Mouse (Mus musculus) embryonic fibroblast, embryonic 13.5 days (primary cell): Measurements from ENCODE around the gene Sptbn2. TPM values are rescaled to one million over a fixed set of nuclear protein-coding genes. Genes with fewer than 3 reads are reported as not detected.
"Not testable (repeated sequence)": the region's sequence is repeated elsewhere in the genome, so short reads cannot be mapped to it uniquely, and the experiment has no call there.

Experiments used
- H3K27ac ChIP-seq: 2 replicates; pipeline ENCODE4 v1.5.1; 2012; ENCODE audit warnings: low read length, control low read depth, inconsistent platforms; ENCODE audit not compliant: insufficient read depth
- H3K4me1 ChIP-seq: 2 replicates; pipeline ENCODE4 v1.6.1; 2011; ENCODE audit warnings: low read length; ENCODE audit not compliant: control insufficient read depth, insufficient read depth
- H3K4me3 ChIP-seq: 2 replicates; pipeline ENCODE4 v1.5.1; 2011; ENCODE audit warnings: mild to moderate bottlenecking, control low read depth, low read length; ENCODE audit not compliant: insufficient read depth
- CTCF ChIP-seq: IDR thresholded peaks from 2 replicates; pipeline ENCODE4 v1.5.1; 2011; ENCODE audit warnings: mild to moderate bottlenecking, control low read depth, low read length, moderate library complexity, borderline replicate concordance; ENCODE audit not compliant: insufficient read depth
- POLR2A ChIP-seq: IDR thresholded peaks from 2 replicates; pipeline ENCODE4 v1.6.1; 2011; ENCODE audit warnings: low read depth, mild to moderate bottlenecking, control low read depth, low read length, moderate library complexity
- polyA plus RNA-seq: library from polyadenylated mRNA; stranded (reverse); fragments of >200 nt; gene quantifications from 2 replicates; pipeline ENCODE4 v1.2.4, GENCODE M21; 2011; ENCODE audit warnings: low read depth; ENCODE audit not compliant: missing spikeins, insufficient read length

The Sptbn2 gene
- polyA plus RNA-seq, 1 experiment = not detected

DNA sequence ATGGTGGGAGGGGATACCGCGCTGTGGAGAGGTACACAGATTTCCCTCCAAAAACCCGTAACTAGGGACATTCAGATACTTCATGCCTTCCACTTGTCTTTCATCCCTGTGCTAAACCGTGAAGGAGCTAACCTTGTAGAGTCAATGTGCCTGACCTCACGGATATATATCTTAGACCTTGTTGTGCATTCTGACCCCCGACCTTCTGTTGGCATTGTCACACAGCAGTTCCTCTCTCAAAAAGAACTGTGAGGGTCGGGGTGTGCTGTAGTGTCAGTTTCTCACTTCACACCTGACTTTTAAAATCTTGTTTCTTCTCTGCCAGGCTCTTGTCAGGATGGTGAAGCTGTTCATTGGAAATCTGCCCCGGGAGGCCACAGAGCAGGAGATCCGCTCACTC is 46.0 kb downstream of the Sptbn2 start:
- Histone ChIP-seq H3K4me1 (peaks cover 4% of the 10 kb centered on the region), H3K4me3 (peak overlapping the region; percentile 70), H3K27ac (peak overlapping the region; percentile 23; the same call in 1 of the 2 replicates)
- TF ChIP-seq CTCF (no peak), POLR2A (no peak)

DNA sequence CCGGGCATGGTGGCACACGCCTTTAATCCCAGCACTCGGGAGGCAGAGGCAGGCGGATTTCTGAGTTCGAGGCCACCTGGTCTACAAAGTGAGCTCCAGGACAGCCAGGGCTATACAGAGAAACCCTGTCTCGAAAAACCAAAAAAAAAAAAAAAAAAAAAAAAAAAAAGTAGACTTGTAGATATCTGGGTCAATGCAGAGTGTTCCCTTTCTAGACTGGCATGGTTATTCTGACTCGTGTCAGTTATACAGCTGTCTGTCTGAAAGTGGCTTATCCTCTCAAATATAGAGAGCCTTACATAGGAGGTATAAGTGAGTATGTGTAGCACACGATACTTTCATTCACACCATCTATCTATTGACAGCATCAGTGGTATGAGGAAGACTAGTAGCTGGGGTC is 49.6 kb downstream of the Sptbn2 start:
- not testable (repeated sequence) for H3K4me3 ChIP-seq, H3K4me1 ChIP-seq, H3K27ac ChIP-seq

DNA sequence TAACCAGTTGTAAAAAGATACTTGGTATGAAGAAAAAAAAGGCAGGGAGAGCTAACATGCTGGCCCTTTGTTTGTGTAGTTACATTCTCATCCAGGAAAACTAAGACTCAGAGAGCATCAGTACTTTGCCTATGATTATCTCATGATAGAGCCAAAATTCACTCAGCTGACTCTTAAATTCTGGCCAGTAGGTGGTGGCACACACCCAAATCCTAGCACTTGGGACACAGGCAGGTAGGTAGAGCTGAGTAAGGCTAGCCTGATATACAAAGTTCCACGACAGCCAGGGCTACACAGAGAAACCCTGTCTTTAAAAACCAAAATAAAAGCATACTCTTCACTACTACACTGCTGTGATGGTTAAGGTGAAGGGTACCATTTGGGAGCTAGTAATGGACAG is 51.9 kb downstream of the Sptbn2 start:
- Histone ChIP-seq H3K27ac (no peak overlapping the region), H3K4me1 (peaks cover under 1% of the 10 kb centered on the region), H3K4me3 (no peak overlapping the region)
- TF ChIP-seq POLR2A (no peak), CTCF (no peak)

DNA sequence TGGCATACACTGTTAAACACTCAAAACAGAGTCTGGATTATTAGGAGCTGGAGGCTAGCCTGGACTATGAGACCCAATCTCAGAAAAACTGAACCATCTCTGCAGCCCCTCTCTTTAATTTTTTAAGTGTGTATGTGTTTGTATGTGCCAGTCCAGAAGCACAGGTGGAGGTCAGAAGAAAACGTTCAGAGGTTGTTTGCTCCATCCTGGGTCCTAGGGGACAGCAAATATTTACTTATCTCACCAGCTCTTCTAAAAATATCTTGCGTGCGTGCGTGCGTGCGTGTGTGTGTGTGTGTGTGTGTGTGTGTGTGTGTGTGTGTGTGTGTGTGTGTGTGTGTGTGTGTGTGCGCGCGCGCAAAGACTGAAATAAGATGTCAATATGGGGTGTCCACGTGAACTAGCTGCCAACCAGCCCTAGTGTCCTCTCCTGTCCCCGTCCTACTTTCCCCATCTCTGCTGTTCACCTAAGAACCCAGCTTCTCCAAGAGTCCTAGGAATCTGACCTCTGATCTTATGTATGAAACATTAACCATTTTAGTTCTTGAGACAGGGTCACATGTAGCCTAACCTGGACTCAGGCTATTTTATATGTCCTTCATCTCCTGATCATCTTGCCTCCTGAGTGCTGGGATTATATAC is 56.7 kb downstream of the Sptbn2 start:
- TF ChIP-seq POLR2A = no peak
- TF ChIP-seq CTCF = no peak
- no peaks in the 10 kb centered on the region for H3K4me1 ChIP-seq
- no peak overlapping the region for H3K4me3 ChIP-seq
- H3K27ac ChIP-seq = no peak overlapping the region

DNA sequence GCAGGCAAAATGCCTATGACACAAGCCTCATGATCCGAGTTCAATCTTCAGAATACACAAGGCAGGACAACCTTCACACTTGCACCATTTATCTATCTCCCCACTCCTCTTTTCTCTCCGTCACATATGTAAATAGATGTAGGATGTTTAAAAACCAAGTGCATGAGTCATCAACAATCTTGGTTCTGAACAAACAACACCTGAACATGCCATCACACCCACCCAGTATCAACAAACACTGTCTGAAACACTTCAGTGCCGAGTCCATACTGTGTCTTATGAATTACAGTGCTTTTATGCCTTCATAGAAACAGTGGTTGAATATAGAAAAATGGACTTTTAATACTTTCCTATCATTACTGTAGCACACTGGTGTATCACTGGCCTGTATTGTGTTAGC is 61.8 kb downstream of the Sptbn2 start:
- no peak for TF ChIP-seq POLR2A
- TF ChIP-seq CTCF = no peak
- Histone ChIP-seq H3K4me1 (no peaks in the 10 kb centered on the region), H3K4me3 (no peak overlapping the region), H3K27ac (no peak overlapping the region)

DNA sequence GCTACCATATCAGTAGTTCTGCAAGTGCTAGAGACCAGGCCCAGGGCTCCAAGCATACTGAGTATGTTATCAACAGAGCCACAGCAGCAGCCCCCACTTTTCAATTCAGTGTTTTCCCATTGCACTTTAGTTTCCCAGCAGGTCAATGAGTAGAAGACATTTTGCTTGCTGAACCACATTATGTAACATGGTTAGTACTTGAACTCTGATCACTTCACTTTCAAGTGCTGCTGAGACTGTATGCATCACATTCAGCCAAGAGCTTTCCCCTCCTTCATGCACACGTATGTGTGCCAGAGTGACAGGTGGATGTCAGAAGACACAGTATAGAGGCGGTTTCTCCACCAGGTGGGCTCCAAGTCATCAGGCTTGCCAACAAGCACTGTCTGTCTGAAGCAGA is 71.9 kb downstream of the Sptbn2 start:
- Histone ChIP-seq H3K4me1 (no peaks in the 10 kb centered on the region), H3K27ac (no peak overlapping the region), H3K4me3 (no peak overlapping the region)
- TF ChIP-seq POLR2A = no peak
- no peak for TF ChIP-seq CTCF

DNA sequence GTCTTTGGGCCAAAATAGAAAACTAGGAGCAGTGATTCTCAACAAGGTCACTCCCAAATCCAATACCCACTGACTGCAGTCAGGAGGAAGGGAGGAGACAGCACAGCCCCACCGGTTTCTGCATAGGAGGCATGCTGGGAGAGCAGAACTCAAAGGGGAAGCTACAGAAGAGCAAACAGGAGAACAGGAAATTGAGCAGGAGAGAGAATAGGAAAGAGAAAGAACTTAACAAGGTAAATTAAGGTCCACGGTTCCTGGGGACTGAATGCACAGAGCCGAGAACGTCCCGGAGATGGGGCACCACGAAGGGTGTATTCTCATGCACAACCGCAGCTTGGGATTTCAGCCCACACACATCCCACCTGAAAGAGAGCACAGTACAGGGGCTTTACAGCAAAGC is 74.2 kb downstream of the Sptbn2 start:
- Histone ChIP-seq H3K4me3 (no peak overlapping the region), H3K27ac (no peak overlapping the region), H3K4me1 (no peaks in the 10 kb centered on the region)
- TF ChIP-seq POLR2A (no peak), CTCF (no peak)

DNA sequence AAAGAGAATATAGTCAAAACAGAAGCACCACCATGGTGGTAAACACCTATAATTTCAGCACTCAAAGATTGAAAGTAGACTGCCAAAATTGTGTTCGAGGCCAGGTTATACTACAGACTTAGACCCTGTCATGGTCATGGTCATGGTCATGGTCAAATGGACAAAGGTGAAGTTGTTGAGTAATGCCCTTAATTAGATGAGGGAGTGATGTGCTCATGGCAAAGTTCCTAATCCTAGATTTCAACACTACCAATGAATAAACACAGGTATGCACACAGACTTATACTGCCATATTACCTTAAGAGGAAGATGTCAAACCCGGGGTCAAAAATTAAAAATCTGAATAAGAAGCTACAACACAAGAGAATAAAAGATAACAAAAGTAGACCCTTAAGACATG is 75.3 kb downstream of the Sptbn2 start:
- H3K4me3 ChIP-seq = no peak overlapping the region
- TF ChIP-seq POLR2A = no peak
- no peak for TF ChIP-seq CTCF
- 0 out of 2 replicates have a peak, but pooled peaks cover under 1% of the 10 kb centered on the region for H3K4me1 ChIP-seq
- H3K27ac ChIP-seq = no peak overlapping the region

DNA sequence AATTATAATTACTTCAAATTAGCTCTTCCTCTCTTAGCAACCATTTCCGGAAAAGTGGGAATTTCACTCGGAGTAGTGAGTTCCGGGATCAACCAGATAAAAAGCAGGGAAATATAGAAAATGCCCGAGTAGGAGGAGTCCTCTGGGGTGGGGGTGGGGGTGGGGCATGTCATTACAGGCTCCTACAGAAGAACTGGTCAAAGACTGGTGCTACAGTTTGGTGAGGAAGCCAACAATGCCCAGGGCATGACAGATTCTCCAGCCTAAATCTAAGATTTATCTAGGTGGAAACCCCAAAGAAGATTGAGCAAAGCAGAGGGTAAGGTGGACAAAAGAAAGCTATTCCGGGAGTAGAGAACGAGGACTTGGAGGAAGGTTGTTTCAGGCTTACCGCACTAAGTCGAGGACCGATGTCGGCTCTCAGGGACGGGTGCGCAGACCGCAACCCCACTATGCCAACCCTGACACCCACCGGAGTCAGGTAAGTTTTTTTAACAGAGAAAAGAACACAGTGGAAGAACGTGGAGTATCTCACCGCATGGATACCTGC is 82.4 kb downstream of the Sptbn2 start:
- TF ChIP-seq POLR2A (peak; percentile 76; the same call in 1 of the 2 replicates), CTCF (no peak)
- peak overlapping the region; percentile 85 for H3K27ac ChIP-seq
- H3K4me3 ChIP-seq = peak overlapping the region; percentile 96
- H3K4me1 ChIP-seq = 0 out of 2 replicates have a peak, but pooled peaks cover 2% of the 10 kb centered on the region

DNA sequence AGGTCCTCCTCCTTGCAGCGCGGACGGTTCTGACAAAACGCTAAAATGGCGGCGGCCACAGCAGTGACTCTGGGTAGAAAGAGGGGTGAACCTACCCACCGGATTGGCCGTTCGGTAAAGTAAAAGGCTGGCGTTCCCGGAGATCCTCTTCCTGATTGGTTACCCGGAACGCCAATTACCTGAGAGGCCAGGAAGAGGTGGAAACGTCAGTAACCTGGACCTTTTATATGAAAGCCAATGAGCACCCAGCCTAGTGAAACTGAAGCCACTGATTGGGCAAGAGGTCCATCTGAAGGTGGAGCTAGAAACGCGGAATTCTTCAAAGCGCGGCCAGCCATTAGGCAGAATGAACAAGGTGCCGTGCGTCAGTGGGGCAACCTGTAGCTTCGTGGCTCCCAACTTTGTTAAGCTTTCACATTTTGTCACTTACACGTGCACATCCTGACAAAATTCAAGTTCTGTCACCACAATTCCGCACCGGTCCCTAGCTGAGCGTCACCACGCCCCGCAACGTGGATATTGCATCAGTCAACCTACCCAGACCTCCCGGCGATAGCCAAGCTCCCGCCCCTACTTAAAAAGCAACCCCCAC is 83.0 kb downstream of the Sptbn2 start, which contains the start of gene Rbm4:
Rbm4 (minus strand) TSS at position 71 of the 592 bp plus-strand sequence.
- Histone ChIP-seq H3K27ac (peak within 1 kb of the TSS; percentile 85), H3K4me1 (0 out of 2 replicates have a peak, but pooled peaks cover 2% of the 10 kb centered on the region), H3K4me3 (peak within 1 kb of the TSS; percentile 96)
- TF ChIP-seq POLR2A = peak; percentile 77
- no peak for TF ChIP-seq CTCF
